Mouse (Mus musculus) frontal cortex, postnatal 25 days (tissue): ENCODE measurements around the gene Elof1.

Experiments used
- DNase-seq, 2 experiments: peaks; one replicate each; pipeline ENCODE4 v3.0.0; 2022; ENCODE audit warnings: low spot score in 2 of 2

Gene Elof1

GRCm38 (mm10) chr9:22136765-22137547, 20.0 kb upstream of the Elof1 start:
- no peak for DNase-seq

GRCm38 (mm10) chr9:22135644-22136390, 18.8 kb upstream of the Elof1 start, which contains the start of gene Acp5:
Gene Acp5, minus strand, starts transcription at chr9:22135711.
- DNase-seq = no peak

- DNase-seq = no peak
These were observed 18.1 kb upstream of the Elof1 start for GRCm38 (mm10) chr9:22134988-22135643.

GRCm38 (mm10) chr9:22134246-22134890, 17.4 kb upstream of the Elof1 start:
- DNase-seq = no peak

- DNase-seq = no peak
These were observed 15.2 kb upstream of the Elof1 start for GRCm38 (mm10) chr9:22132220-22132619.

- DNase-seq = no peak
These were observed 14.4 kb upstream of the Elof1 start for GRCm38 (mm10) chr9:22131226-22131981.

GRCm38 (mm10) chr9:22125246-22126027, 8.5 kb upstream of the Elof1 start:
- DNase-seq = no peak

- no peak for DNase-seq
These were observed 7.2 kb upstream of the Elof1 start for GRCm38 (mm10) chr9:22124169-22124568.

GRCm38 (mm10) chr9:22123069-22123609, 6.2 kb upstream of the Elof1 start:
- no peak for DNase-seq

GRCm38 (mm10) chr9:22122005-22122404, 5.0 kb upstream of the Elof1 start:
- no peak for DNase-seq

GRCm38 (mm10) chr9:22121545-22121944, 4.6 kb upstream of the Elof1 start:
- DNase-seq = no peak

- no peak for DNase-seq
These were observed 2.6 kb upstream of the Elof1 start for GRCm38 (mm10) chr9:22119543-22119942.

GRCm38 (mm10) chr9:22117754-22118456, 933 bp upstream of the Elof1 start:
- DNase-seq = peak in 1 of 2 experiments; percentile 27

GRCm38 (mm10) chr9:22116086-22116485, 886 bp downstream of the Elof1 start:
- no peak for DNase-seq

- DNase-seq = no peak
These were observed 1.3 kb downstream of the Elof1 start for GRCm38 (mm10) chr9:22115635-22116034.

GRCm38 (mm10) chr9:22108194-22108593, 8.8 kb downstream of the Elof1 start:
- no peak for DNase-seq

- DNase-seq = no peak
These were observed 17.1 kb downstream of the Elof1 start for GRCm38 (mm10) chr9:22099922-22100321.

GRCm38 (mm10) chr9:22098993-22099696, 17.8 kb downstream of the Elof1 start, which contains the start of gene Cnn1:
Gene Cnn1, plus strand, starts transcription at chr9:22099216.
- no peak for DNase-seq

- peak; percentile 42 to 69 for DNase-seq
These were observed 21.1 kb downstream of the Elof1 start for GRCm38 (mm10) chr9:22095854-22096307.
